Mouse (Mus musculus) kidney, embryonic 16.5 days (tissue): ENCODE data around the gene 2810004N23Rik. TPM values are rescaled to one million over a fixed set of nuclear protein-coding genes. Genes with fewer than 3 reads are reported as not detected.

Experiments
- ATAC-seq: fragments of 200-750 bp; cut with Nextera tagmentation; 2 replicates; pipeline ENCODE4 v1.8.0; 2017; ENCODE audit warnings: moderate TSS enrichment; ENCODE audit not compliant: low FRiP score, low TSS enrichment
- H3K27ac ChIP-seq: fragments of 300-500 bp; sonication (generic); 2 replicates; pipeline ENCODE4 v1.5.1; 2014; ENCODE audit warnings: low read length
- H3K27me3 ChIP-seq: fragments of 300-500 bp; sonication (generic); 2 replicates; pipeline ENCODE4 v1.6.1; 2014; ENCODE audit warnings: low read length, control low read depth, mixed read lengths; ENCODE audit not compliant: insufficient read depth
- H3K36me3 ChIP-seq: fragments of 300-500 bp; sonication (generic); 2 replicates; pipeline ENCODE4 v1.6.1; 2014; ENCODE audit warnings: low read length, control low read depth, mixed read lengths; ENCODE audit not compliant: insufficient read depth
- H3K4me1 ChIP-seq: fragments of 300-500 bp; sonication (generic); 2 replicates; pipeline ENCODE4 v1.6.1; 2014; ENCODE audit warnings: low read length, control low read depth, mixed read lengths; ENCODE audit not compliant: insufficient read depth
- H3K4me2 ChIP-seq: fragments of 300-500 bp; sonication (generic); replicated peaks from 2 replicates; pipeline ENCODE4 v1.6.1; 2014; ENCODE audit warnings: low read depth, low read length
- H3K4me3 ChIP-seq: fragments of 300-500 bp; sonication (generic); 2 replicates; pipeline ENCODE4 v1.5.1; 2014; ENCODE audit warnings: mild to moderate bottlenecking, low read length
- H3K9ac ChIP-seq: fragments of 300-500 bp; sonication (generic); replicated peaks from 2 replicates; pipeline ENCODE4 v1.6.1; 2014; ENCODE audit warnings: low read length
- H3K9me3 ChIP-seq: fragments of 300-500 bp; sonication (generic); 2 replicates; pipeline ENCODE4 v1.6.1; 2016; ENCODE audit warnings: low read length, control low read depth
- whole genome bisulfite sequencing: fragments of 180-500 bp; shearing (Covaris S2); extraction: QIAGEN DNeasy Blood & Tissue Kit; methylation state at CpG from one replicate; pipeline ENCODE4 v1.1.7; 2014; 5-methylcytosine and 5-hydroxymethylcytosine counted together
- polyA plus RNA-seq: library from polyadenylated mRNA; unstranded; fragments of >200 nt; fragmentation: Nextera tagmentation; extraction: Ambion mirVana; gene quantifications from 2 replicates; pipeline ENCODE4 v1.2.1, GENCODE M21; 2015

Gene 2810004N23Rik
- 47.6 and 50.1 TPM in 2 replicates for polyA plus RNA-seq

DNA sequence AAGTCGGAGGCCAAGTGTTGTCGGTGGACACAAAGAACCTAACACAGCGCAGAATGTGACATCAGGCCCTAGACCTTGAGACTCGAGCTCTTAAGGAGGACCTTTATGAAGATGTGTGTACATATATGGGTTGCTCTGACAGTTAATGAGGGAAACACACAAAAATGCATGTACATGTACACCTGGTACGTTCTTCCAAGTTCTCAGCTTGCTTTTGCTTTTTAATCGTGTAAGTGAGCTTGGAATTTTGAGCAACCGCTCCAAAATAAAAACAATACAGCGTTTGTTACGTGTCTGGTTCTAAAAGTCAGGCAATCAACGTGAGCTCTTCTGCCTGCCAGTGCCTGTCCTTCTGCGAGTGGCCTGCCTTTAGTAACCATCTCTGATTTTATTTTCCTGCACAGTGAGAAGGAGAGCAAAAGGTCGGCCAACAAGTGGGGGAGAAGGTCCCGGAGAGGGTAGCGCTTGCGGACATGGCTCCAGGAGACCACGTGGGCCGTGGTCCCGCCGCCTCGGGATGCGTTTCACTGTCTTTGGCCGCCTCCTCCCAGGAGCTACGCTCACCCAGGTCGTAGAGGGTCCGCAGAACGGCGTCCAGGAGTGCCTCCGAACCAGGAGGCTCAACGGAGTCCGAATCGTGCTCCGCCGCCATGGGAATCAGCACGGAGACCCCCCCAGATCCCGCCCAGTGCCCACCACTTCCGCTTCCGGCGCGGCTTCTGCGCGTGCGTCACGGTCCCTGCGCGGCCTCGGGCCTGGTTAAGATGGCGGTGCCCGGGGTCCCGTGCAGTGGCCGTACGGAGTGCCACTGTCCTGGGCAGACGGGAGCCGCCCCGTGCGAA is at the start of gene 2810004N23Rik, which contains the start of gene Gnpat:
Gene 2810004N23Rik (minus strand): TSS at position 800 of the 842 bp plus-strand sequence.
Gene Gnpat (plus strand): TSS at position 713 of the 842 bp plus-strand sequence.
- WGBS, result 2% methylated on average over 49 of the region's 55 CpGs
- peaks cover 29% of the 10 kb centered on the region for H3K36me3 ChIP-seq
- peak within 1 kb of the TSS; percentile 89 for H3K4me3 ChIP-seq
- peaks cover 3% of the 10 kb centered on the region for H3K9me3 ChIP-seq
- peak within 1 kb of the TSS; percentile 98 for H3K9ac ChIP-seq
- ATAC-seq, result peak; percentile 98
- H3K27me3 ChIP-seq, result no peaks in the 10 kb centered on the region
- H3K27ac ChIP-seq, result peak within 1 kb of the TSS; percentile 95
- peaks cover 6% of the 10 kb centered on the region for H3K4me1 ChIP-seq
- peak within 1 kb of the TSS; percentile 82 for H3K4me2 ChIP-seq

DNA sequence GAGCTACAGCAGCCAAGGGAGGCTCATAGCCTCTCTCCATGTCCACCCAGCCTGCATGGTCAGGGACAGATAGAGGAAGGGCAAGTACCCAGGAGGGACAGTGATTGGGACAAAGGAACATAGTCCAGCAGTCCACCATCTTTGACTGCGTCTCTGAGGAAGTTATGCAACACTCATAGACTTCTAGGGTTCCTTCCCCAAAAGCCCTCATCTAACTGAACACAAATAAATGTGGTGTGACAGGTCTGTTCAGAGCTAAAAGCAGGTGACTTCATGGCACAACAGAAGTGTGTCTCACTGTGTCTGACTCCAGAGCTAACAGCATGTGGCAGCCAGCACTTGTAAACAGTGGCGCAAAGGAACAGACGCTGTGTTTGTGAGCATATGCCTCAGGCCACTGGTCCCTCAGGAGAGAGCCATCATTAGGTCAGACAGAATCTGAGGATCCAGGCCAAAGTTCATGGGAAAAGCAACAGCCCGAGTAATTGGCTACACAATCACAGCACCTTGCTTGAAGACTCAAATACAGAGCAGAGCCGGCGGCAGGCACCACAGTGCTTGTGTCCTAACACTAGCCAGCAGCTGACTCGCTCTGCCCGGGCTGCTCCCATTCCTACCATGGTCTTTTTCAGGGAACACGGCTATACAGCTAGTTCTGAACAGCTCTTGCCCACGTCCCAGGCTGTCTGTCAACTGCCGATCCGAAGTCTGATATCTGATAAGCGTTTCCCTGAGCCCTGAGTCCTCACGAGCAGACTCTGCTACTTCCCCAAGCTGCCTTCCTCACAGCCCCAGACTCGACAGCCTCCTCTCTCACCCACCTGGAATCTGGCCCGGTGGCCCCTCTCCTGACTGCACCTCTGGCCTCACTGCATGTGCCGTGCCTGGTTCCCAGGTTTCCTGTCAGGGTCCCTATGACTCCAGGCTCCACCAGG is 49.3 kb upstream of the 2810004N23Rik start:
- Histone ChIP-seq H3K27ac (peak overlapping the region; percentile 40), H3K9ac (no peak overlapping the region), H3K9me3 (no peaks in the 10 kb centered on the region), H3K4me1 (peaks cover 15% of the 10 kb centered on the region; the same call in 1 of the 2 replicates), H3K36me3 (peaks cover 65% of the 10 kb centered on the region), H3K4me2 (no peak overlapping the region), H3K27me3 (no peaks in the 10 kb centered on the region), H3K4me3 (no peak overlapping the region)
- peak; percentile 65 for ATAC-seq
- WGBS, result 68% methylated on average over 17 of the region's 17 CpGs

DNA sequence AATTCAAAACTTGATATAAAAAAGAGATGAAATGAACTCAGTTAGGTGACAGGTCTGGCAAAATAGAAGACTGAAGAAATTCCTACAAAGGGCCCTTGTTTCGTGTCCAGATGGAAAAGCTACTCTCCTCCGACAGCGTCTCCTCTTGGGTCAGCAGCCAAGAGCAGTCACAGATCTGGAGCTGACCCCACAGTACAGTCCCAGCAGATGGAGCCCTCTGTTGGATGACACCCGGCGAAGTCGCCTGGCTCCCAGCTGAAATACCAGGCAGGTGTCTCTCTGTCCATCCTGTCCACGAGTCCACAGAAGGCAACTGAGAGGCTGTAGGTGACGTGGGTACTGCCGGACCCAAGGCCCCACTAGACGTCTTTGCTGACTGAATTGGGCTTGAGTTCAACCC is 47.4 kb upstream of the 2810004N23Rik start:
- Histone ChIP-seq H3K9me3 (no peaks in the 10 kb centered on the region), H3K27ac (no peak overlapping the region), H3K4me2 (no peak overlapping the region), H3K36me3 (peaks cover 65% of the 10 kb centered on the region), H3K27me3 (no peaks in the 10 kb centered on the region), H3K9ac (no peak overlapping the region), H3K4me1 (peaks cover 8% of the 10 kb centered on the region; the same call in 1 of the 2 replicates), H3K4me3 (no peak overlapping the region)
- no peak for ATAC-seq
- WGBS, result 87% methylated on average over 10 of the region's 10 CpGs

DNA sequence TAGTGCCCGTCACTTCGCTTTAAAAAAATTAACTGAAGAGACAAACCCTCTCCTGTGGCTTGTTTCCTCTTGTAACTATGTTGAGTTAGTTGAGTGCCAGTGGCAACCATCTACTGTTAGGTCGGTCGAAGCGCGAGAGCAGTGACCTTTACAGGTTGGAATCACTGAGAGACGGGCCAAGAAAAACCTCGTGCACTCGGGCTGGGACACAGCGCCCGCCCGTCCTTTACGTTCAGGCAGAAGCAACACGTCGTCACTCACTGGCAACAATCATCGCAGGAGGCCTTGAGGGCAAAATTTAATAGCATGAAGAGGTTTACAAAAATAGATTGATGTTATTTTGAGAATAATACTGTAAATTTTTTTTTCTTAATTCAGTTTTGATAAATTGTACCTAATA is 47.0 kb upstream of the 2810004N23Rik start:
- no peak overlapping the region for H3K4me2 ChIP-seq
- H3K9me3 ChIP-seq, result no peaks in the 10 kb centered on the region
- H3K27me3 ChIP-seq, result no peaks in the 10 kb centered on the region
- peaks cover 8% of the 10 kb centered on the region; the same call in 1 of the 2 replicates for H3K4me1 ChIP-seq
- H3K27ac ChIP-seq, result no peak overlapping the region
- no peak overlapping the region for H3K4me3 ChIP-seq
- no peak for ATAC-seq
- H3K9ac ChIP-seq, result no peak overlapping the region
- 86% methylated on average over 16 of the region's 16 CpGs for WGBS
- H3K36me3 ChIP-seq, result peaks cover 63% of the 10 kb centered on the region

DNA sequence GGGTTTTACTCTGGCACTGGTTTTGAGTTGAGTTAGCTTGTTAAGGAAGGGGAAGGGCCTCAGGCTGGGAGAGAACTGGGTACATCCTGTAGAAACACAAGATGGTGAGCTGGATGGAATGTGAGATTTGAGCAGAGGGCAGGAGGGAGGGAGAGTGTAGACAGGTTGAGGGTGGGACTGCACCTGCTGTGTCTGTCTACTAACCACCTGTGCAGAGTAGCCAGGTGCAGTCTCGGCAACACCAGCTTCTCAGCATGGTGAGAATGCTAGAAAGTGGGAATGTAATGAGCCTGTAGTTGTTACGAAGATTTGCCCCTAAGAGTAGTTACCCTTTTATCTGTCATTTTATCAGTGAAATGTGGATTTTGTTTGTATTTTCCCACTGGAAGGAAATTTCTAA is 42.6 kb upstream of the 2810004N23Rik start:
- H3K9ac ChIP-seq, result no peak overlapping the region

DNA sequence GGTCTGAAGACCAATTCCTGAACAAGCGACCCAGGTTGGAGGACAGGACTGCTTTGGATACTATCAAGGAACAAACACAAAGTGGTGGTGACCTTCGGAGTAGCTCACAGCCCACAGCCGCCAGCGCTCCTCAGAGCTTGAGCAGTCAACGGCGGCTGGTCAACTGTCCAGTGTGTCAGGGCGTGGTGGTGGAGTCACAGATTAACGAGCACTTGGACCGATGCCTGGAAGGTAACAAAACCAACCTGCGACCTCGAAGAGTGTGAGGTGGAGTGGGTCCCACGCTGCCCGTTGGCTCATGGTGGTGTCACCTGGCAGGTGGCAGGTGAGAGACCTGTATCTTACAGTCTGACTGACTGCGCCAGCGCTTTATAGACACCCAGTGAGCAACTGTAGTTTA is 40.3 kb upstream of the 2810004N23Rik start:
- no peak for ATAC-seq
- no peak overlapping the region for H3K4me2 ChIP-seq
- 82% methylated on average over 15 of the region's 15 CpGs for WGBS
- H3K4me3 ChIP-seq, result no peak overlapping the region
- no peak overlapping the region for H3K27ac ChIP-seq
- no peak overlapping the region for H3K9ac ChIP-seq
- H3K4me1 ChIP-seq, result peaks cover 8% of the 10 kb centered on the region
- peaks cover 62% of the 10 kb centered on the region for H3K36me3 ChIP-seq
- H3K9me3 ChIP-seq, result no peaks in the 10 kb centered on the region
- H3K27me3 ChIP-seq, result no peaks in the 10 kb centered on the region

More for the DNA sequence above, 42.6 kb upstream of the 2810004N23Rik start:
- Histone ChIP-seq H3K27ac (no peak overlapping the region), H3K4me1 (no peaks in the 10 kb centered on the region), H3K4me3 (no peak overlapping the region), H3K9me3 (no peaks in the 10 kb centered on the region), H3K27me3 (no peaks in the 10 kb centered on the region), H3K36me3 (peaks cover 67% of the 10 kb centered on the region), H3K4me2 (no peak overlapping the region)
- no peak for ATAC-seq
- 93% methylated on average over 2 of the region's 2 CpGs for WGBS

DNA sequence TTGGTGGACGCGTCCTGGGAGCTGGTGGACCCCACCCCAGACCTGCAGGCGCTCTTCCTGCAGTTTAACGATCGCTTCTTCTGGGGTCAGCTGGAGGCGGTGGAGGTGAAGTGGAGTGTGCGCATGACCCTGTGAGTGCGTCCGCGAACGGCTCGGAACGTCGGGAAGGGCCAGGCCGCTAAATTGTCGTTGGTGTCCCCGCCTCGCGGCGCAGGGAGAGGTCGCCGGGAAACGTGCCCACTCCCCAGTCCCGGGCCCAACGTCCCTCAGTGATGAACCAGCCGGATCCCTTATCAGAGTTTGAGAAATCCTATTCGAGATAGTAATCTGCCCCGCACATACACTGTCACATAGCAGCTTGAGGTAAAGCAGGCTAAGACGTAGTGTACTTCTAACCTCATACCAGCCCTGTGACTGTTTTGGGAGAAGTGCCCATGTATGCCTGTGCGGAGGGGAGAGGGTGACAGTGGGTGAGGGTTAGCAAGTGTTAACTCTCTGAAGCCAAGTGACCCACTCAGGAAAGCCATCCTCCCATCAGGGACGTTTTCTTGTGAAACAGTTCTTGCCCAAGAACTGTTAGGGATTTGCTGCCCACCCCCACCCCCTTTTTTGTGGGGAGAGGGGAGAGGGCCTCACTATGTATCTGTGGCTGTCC is 35.5 kb upstream of the 2810004N23Rik start:
- Histone ChIP-seq H3K27ac (0 out of 2 replicates have a peak overlapping the region, but pooled peaks have one; percentile 10), H3K9me3 (no peaks in the 10 kb centered on the region), H3K36me3 (peaks cover 48% of the 10 kb centered on the region), H3K4me2 (peak overlapping the region; percentile 95), H3K27me3 (no peaks in the 10 kb centered on the region), H3K9ac (peak overlapping the region; percentile 75), H3K4me3 (peak overlapping the region; percentile 66), H3K4me1 (peaks cover 21% of the 10 kb centered on the region)
- ATAC-seq, result no peak
- 6% methylated on average over 31 of the region's 31 CpGs for WGBS

DNA sequence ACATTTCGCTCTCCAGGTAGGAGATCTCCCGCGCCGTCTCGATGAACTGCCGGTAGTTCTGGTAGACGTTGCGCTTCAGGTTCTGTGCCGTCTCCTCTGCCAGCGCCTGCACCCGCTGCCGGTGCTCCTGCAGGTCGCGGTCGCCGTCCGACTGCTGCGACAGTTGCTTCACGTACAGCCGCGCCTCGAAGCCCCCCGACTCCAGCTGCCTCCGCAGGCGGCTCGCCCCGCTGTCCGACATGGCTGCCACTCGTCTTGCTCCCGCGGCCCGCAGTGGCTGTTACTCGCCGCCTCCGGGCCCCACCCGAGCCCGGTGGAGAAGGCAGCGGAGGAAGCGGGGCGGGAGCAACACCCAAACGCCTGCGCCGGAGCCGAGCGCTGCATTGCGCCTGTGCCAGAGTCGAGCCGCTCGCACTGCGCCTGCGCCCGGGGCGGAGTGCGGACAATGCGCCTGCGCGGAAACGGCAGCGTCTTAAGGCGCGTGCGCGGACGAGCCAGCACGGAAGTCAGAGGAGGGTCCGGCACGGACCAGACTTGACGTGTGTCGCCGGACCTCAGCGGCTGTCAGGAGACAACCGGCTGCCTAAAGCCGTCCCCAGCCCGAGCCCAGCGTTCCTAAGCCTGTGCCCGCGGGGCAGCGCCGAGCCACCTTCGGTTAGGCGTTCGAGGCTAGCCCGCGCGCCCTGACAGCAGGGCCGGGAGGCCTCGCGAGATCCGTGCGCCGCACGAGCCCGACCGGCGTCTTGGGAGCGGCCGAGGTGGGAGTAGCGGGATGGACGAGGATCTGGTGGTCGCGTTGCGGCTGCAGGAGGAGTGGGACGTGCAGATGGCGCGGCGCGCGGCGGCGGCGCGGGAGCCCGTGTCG is 34.7 kb upstream of the 2810004N23Rik start, which contains the start of the genes Exoc8 and Sprtn:
Gene Exoc8 (minus strand): TSS at position 320 of the 865 bp plus-strand sequence.
Gene Sprtn (plus strand): TSS at position 501 of the 865 bp plus-strand sequence.
- peaks cover 42% of the 10 kb centered on the region for H3K36me3 ChIP-seq
- ATAC-seq, result peak; percentile 86

More for the DNA sequence above, 34.7 kb upstream of the 2810004N23Rik start, which contains the start of the genes Exoc8 and Sprtn:
- WGBS, result under 1% methylated on average over 114 of the region's 114 CpGs
- peak within 1 kb of the TSS; percentile 66 for H3K4me3 ChIP-seq
- no peaks in the 10 kb centered on the region for H3K27me3 ChIP-seq
- H3K27ac ChIP-seq, result peak within 1 kb of the TSS; percentile 79
- peak within 1 kb of the TSS; percentile 82 for H3K9ac ChIP-seq
- H3K4me1 ChIP-seq, result peaks cover 21% of the 10 kb centered on the region
- peak within 1 kb of the TSS; percentile 96 for H3K4me2 ChIP-seq
- no peaks in the 10 kb centered on the region for H3K9me3 ChIP-seq
